Mouse (Mus musculus) frontal cortex, postnatal 14 days (tissue): ENCODE measurements around the gene Tbr1.
A peak's percentile ranks its signal among the peaks of the same experiment; 100 is the strongest.

ENCODE experiments used
- DNase-seq, 2 experiments: peaks; one replicate each; pipeline ENCODE4 v3.0.0; 2022; ENCODE audit warnings: low spot score in 2 of 2

Tbr1 gene

DNA sequence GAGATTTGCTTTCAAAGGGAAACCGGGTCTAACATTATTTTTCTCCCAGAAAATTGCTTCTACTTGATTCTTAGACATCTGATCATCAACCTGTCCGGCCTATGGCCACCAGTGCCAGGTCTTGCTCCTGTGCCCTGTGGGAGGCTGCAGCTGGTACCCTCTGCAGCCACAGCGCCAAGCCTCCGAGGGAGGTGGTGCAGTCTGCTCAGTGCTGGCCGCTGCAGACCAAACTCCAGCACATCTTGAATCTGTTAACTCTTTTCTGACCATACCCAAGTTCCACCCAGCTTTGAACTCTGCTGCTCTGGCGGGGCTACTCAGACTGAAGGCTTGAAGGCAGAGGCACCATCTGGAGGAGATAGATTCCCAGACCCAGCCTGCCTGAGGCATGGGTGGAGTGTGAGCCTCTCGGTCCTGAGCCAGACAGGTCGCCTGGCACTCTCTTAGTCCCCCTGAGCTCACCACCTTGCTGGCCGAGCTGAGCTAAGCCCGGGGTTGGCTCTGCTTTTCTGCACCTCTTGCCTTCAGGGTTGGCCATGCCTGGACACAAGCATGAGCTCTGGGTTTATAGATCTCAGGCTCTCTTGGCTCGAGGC is at the start of gene Tbr1:
Gene Tbr1, plus strand, starts transcription at position 275 of the 596 bp plus-strand sequence.
- DNase-seq, result peak; percentile 18 to 25

DNA sequence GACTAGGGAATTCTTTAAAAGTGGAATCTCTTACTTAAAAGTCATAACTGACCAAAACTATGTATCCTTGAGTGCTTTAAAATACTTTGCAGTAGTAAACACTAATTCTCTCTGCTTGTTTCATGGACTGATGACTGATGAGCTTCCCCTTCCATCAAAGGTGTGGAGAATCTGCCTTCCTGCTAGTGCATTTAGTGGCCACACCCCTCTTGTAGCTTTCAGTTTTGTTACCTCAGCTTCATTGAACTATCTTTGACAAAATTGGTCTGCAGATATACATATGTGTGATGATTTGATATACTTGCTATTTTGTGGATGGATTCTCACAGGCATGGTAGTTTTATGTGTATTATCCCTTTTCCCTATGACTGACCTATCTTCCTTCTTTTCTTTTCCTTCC is 47.7 kb upstream of the Tbr1 start:
- DNase-seq, result no peak

DNA sequence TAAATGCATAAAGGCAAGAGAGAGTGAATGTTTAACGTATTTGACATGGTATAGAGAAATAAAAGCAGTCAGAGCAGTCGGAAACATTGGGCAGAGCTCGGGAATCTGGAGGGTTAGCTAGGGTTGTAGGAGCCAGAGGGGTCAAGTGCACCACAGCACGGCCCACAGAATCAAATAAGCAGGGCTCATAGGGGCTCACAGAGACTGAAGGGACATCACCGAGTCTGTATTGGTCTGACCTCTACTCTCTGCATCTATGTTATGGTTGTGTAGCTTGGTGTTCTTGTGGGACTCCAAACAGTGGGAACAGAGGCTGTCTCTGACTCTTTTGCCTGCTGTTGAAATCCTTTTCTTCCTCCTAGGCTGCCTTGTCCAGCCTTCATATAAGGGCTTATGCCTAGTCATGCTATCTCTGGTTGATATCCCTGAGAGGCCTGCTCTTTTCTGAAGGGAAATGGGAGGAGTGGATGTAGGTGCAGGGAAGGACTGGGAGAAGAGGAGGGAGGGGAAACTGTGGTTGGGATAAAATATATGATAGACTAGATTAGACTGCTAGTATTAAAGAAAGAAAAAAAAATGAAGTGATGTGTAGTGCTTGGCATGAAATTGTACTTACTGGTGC is 43.4 kb upstream of the Tbr1 start:
- DNase-seq, result no peak

DNA sequence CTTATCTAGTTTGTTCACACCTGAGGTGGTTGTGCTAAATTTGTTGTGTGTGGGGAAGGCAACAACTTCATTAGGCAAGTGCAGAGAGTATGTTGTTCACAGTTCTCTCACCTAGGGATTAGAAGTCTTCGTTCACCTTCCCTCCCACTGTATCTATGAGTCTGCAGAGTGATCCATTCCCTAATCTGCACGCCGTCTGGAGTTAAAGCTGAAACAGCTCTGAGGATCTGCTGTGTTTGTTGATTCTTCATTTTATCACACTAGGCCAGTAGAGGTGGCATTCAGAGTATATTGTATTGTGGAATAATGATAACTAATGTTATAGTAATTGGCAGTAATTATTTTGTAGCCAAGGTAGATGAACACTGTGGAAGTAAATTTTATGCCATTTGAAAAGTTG is 42.7 kb upstream of the Tbr1 start:
- DNase-seq, result no peak

DNA sequence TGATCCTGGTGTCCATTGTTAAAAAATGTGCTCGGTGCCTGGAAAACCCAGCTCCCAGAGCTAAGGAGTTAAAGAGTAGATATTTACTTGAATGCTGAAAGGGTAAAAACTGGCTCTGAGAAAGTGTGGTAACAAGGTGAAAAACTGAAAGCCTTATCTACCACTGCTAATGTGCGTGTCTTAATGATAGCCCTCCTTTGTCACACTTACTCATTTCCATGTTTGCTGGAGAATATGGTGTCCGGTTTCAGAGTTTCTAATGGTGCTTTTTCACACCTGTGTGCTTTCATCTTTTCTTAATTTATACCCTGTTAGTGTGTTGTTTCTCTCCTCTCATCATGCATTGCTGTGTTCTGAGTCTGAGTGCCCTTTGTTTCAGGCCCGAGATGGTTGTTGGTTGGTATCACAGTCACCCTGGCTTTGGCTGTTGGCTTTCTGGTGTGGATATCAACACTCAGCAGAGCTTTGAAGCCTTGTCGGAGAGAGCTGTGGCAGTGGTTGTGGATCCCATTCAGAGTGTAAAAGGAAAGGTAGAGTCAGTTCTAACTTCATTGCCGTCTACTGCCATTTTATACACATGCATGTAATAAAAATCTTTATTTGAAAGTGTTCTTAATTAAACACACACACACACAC is 38.1 kb upstream of the Tbr1 start:
- DNase-seq, result no peak

DNA sequence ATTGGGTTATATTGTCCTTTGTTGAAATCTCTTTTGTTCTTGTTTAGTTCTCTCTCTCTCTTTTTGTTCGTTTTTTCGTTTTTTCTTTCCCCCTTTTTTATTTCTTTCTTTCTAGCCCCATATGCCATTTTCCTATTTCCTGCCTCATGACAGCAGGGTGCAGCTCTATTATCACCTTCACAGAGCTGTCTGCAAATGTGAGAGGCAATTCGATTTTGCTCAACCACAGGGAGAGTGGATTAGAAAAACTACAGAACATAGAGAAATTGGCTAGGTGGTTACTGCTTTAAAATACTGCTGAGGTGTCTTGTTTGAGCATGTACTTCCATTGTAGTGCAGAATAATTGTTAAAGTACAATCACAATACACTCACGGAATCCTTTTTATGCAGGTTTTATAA is 37.2 kb upstream of the Tbr1 start:
- DNase-seq, result no peak

DNA sequence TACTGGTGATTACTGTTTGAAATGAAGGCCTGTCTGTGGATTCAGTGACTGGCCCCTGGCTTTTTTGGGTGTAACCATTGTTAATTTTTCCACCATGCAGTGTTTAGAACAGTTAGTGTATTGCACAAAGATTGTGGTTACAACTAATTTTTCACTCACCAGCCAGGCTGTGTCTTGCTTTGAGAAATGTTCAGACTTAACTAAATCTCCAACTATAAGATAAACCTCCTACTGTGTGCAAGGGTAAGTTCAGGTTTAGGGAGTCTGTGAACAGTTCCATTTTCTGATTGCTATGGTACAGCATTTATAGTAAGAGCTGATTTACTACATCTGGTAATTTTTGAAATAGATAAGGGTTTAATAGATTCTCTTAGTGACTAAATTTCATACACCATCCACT is 21.9 kb upstream of the Tbr1 start:
- DNase-seq, result no peak

DNA sequence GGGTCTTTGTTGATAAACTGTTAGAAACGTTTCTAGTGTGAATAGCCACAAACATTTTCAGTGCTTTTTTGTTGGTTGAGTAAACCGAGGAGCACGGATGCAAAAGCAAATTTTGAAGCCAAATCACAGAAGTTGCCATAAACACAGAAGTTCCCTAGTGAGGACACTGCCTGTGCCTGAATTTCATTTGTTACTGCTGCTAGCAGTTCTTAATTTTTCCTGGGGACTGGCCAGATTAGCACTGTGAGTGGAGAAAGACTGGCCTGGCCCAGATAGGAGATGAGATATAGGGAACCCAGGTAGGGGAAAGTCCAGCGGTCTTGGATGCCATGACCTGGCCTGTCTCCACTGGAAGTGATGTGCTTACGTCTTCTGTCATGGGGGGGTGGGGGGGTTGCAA is 7.8 kb upstream of the Tbr1 start:
- DNase-seq, result no peak

DNA sequence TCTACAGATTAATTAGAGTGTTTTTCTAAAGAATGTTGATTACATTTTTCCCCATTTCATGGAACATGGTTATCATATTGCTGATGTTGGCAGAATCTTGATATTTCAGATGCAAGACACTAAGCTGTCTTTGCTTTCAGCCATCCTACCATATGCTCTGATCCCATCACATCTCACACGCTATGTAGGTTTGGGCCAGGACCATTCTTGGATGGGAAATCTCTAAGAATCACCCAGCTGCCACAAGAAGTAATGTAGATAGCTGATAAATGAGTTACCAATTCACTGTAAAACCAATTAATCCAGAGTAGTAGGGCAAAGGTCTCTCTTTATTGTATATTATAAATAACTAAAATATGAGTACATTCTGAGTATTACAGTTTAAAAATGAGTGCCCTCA is 4.7 kb upstream of the Tbr1 start:
- DNase-seq, result no peak

DNA sequence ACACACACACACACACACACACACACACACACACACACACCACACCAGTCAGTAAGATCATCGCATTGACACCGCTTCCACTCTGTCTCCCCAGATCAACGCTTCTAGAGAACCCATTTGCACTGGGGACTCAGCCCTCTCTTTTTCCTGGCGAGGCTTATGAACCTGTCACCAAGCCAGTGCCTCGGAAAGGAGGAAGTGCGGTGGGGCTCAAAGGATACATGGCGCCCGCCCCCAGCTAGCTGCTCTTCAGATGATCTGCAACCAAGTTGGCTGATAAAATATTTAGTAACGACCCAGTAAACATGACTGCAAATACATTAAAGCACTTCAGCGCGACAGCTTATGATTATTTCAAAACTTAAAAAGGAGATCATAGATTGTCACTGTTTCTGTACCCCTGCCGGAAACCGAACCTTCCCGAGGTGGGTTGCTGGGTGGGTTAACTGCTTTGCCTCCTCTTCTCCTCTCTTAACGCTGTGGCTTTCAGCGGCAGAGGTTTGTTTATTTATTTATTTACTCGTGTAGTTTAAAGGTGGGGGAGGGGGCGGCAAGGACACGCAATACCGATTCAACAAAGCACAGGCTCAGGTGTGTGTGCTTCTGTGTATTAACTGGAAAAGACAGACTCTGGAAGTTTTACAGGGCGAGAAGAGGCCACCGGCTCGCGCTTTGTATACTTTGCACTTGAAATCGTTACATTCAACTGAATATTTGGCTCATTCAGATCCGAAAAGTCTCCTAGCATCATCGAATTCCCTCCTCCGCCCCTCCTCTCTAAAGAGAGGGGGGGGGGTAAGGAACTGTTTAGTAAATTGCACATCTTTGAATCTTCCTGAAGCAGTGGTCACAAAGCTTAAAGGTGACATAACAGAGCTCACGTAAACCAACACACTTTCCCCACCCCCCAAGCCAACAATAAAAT is 975 bp downstream of the Tbr1 start:
- DNase-seq, result peak in 1 of 2 experiments; percentile 17

DNA sequence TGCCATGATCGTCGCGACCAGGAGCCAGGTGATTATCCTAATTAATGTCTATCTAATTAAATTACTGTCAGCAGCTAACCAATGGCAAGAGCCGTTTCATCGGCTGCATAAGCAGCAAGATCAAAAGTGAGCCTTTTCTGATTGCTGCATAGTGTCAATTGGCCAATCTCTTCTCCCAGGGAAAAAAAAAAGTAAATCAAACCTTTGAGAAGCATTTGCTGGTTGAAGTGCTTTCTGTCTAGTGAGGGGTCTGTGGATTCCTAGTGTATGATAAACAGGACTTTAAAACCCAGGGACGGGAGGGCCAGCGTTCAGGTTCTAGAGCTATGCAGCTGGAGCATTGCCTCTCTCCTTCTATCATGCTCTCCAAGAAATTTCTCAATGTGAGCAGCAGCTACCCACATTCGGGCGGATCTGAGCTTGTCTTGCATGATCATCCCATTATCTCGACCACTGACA is 1.7 kb downstream of the Tbr1 start:
- peak; percentile 36 to 43 for DNase-seq

DNA sequence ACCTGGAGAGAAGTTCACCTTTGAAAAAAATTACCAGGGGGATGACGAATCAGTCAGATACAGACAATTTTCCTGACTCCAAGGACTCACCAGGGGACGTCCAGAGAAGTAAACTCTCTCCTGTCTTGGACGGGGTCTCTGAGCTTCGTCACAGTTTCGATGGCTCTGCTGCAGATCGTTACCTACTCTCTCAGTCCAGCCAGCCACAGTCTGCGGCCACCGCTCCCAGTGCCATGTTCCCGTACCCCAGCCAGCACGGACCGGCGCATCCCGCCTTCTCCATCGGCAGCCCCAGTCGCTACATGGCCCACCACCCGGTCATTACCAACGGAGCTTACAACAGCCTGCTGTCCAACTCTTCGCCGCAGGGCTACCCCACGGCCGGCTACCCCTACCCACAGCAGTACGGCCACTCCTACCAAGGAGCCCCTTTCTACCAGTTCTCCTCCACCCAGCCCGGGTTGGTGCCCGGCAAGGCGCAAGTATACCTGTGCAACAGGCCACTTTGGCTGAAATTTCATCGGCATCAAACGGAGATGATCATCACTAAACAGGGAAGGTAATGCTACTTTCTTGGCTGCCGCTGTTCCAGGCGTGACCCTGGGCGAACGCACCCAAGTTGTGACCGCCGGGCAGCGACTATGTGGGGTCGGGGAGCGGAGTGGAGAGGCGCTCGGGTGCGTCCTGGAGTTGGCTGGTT is 2.3 kb downstream of the Tbr1 start:
- DNase-seq, result peak in 1 of 2 experiments; percentile 21

DNA sequence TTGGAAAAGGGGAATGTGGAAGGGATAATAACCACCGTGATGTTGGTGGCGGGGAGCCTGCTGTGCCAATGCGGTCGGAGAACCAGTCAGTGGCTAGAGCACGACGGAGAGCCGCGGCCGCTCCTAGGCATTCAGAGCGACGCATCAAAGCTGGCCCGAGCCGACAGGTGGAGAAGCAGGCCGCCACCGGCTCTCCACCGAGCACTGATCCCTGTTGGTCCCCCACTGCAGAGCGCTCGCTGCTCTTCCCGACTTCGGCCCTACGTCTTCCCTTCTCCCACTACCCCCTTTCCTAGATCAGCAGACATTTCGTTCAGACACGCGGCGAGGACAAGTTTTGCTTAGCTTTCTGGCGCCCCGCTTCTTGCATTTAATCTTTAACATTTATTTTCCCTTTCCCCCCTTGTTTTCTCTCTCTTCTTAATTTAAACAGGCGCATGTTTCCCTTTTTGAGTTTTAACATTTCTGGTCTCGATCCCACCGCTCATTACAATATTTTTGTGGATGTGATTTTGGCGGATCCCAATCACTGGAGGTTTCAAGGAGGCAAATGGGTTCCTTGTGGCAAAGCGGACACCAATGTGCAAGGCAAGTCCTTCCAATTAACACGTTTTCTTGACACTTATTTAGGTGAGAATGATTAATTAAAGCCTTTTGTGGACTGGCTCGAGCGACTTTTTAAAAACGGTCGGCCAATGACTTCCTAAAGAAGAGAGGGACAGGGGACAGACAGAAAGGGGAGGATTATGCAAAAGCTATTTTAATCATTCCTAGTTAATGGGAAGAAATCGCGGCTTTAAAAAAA is 3.0 kb downstream of the Tbr1 start:
- DNase-seq, result peak in 1 of 2 experiments; percentile 10

DNA sequence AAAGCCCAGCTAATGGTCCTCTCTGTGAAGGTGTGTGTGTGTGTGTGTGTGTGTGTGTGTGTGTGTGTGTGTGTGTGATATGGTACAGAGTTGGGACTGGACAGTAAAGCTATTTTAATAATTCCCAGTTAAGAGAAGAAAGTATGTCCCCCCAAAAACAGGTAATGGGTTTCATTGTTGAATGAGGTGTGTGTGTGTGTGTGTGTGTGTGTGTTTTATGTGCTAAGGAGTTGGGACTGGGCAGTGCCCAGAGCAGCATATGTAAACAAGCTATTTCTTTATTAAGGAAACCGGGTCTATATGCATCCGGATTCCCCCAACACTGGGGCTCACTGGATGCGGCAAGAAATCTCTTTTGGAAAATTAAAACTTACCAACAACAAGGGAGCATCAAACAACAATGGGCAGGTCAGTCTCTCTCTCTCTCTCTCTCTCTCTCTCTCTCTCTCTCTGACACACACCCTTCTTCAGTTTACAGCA is 3.7 kb downstream of the Tbr1 start:
- DNase-seq, result no peak

DNA sequence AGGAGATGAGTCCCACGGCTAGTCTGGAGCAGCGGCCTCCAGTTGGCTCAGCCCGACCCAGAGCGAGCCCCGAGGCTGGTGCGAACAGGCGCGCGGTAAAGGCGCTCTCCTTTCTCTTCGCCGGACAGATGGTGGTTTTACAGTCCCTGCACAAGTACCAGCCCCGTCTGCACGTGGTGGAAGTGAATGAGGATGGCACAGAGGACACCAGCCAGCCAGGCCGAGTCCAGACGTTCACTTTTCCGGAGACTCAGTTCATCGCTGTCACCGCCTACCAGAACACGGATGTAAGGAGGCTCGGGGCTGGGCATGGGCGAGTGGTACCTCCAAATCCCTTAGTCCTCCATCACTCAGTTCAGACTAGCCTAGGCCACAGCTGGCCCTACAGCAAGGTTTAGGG is 4.4 kb downstream of the Tbr1 start:
- peak in 1 of 2 experiments; percentile 33 for DNase-seq

DNA sequence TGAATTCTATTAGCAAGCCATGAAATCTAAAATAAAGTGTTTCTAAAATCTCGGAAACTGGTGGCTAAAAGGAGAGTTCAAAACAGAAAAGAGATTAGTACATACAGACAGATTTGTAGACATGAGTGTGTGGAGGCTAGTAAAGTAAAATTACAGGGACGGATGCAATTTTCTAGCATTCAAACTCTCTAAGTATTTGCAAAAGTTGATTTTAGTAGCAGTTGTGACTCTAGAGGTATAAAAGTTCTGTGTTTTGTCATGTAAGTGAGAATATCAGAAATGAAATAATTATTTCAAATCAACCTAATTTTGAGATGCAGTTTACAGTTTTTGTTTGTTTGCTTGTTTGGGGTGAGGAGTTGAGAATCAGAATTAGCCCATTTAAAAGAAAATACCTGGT is 5.1 kb downstream of the Tbr1 start:
- no peak for DNase-seq

DNA sequence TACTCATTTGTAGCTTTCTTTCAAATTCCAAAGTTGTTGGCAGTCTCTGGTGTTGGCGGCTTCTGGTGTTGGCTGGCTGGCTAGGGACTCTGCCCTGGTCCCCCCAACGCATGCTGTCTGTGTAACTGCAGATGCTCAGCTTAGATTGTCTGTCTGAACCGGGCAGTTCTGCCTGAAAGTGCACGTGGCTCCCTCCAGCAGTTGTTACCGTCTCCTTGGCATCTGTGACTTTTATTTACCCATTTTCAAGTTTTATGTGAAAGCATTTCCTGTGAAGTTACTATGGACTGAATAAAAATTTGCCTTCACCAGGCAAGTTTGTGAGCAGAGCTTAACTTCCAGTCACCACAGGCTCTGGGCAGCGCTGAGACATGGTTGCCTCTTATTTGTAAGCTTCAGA is 6.0 kb downstream of the Tbr1 start:
- DNase-seq, result peak in 1 of 2 experiments; percentile 13

DNA sequence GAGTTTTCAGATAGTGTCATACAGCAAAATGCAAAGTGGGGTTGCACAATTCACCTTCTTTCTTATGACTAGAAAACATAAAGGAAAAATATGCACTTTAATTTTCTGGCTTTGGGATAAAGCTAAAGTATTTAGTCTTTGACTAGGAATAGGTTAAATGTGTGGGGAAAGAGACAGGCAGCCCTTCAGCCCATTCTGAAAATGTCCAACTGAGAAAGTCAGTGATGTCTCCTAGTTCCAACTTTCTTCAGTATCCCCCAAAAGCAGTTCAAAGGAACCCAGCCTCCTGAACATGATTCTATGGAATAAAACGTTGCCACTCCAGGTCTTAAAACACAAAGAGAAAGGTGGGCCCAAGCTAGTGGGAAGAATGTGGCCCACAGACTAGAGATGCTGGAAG is 6.7 kb downstream of the Tbr1 start:
- no peak for DNase-seq

DNA sequence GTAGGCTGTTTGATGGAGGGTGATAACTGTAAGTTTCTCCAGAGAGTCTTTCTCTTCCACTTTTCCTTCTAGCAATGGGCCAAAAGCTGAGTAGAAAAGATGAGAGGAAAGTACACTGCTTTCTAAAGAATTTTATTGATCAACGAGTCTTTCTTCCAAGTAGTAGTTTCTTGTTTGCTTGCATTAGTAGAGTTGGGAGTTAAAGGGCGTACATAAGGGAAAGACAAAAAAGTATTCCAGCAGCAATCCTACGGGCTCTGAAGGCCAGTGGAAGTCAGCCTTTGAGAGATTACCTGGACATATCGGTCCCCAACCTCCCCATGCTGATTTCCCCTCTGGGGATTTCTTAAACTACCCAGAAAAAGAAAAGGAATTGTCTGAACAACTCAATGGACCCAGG is 8.0 kb downstream of the Tbr1 start:
- peak in 1 of 2 experiments; percentile 11 for DNase-seq

DNA sequence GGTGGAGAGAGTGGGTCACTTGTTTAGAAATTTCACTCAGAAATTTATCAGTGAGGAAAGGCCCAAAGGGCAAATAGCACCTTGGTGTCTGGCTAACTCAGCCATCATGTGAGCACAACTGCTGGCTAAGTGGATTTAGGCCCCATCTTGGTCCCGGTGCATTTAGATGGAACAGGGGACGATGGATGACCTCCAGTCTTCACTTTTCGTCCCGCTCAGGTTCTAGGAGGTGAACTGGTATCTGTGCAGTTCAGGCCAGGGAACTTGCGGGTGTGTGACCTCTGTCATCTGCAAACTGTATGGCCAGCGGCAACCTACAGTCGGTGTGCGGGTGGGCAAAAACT is 8.4 kb downstream of the Tbr1 start:
- peak in 1 of 2 experiments; percentile 21 for DNase-seq
